Mouse (Mus musculus) kidney, embryonic 15.5 days (tissue): ENCODE measurements around the gene Tmem268. TPM values are rescaled to one million over a fixed set of nuclear protein-coding genes. Genes with fewer than 3 reads are reported as not detected.

Experiments used
- ATAC-seq: fragments of 200-750 bp; cut with Nextera tagmentation; replicated peaks from 2 replicates; pipeline ENCODE4 v1.8.0; 2017; ENCODE audit warnings: moderate TSS enrichment; ENCODE audit not compliant: low FRiP score
- H3K27ac ChIP-seq: fragments of 300-500 bp; sonication (generic); 2 replicates; pipeline ENCODE4 v1.5.1; 2015; ENCODE audit warnings: mild to moderate bottlenecking, inconsistent platforms
- H3K27me3 ChIP-seq: fragments of 300-500 bp; sonication (generic); 2 replicates; pipeline ENCODE4 v1.6.1; 2015; ENCODE audit warnings: inconsistent platforms
- H3K36me3 ChIP-seq: fragments of 300-500 bp; sonication (generic); 2 replicates; pipeline ENCODE4 v1.6.1; 2015; ENCODE audit warnings: inconsistent platforms
- H3K4me1 ChIP-seq: fragments of 300-500 bp; sonication (generic); 2 replicates; pipeline ENCODE4 v1.6.1; 2015; ENCODE audit warnings: inconsistent platforms
- H3K4me2 ChIP-seq: fragments of 300-500 bp; sonication (generic); 2 replicates; pipeline ENCODE4 v1.6.1; 2015; ENCODE audit warnings: moderate library complexity, mild to moderate bottlenecking, inconsistent platforms
- H3K4me3 ChIP-seq: fragments of 300-500 bp; sonication (generic); replicated peaks from 2 replicates; pipeline ENCODE4 v1.5.1; 2015; ENCODE audit warnings: mild to moderate bottlenecking, inconsistent platforms
- H3K9ac ChIP-seq: fragments of 300-500 bp; sonication (generic); 2 replicates; pipeline ENCODE4 v1.6.1; 2015; ENCODE audit warnings: mild to moderate bottlenecking, inconsistent platforms
- H3K9me3 ChIP-seq: fragments of 300-500 bp; sonication (generic); replicated peaks from 2 replicates; pipeline ENCODE4 v1.6.1; 2016; ENCODE audit warnings: inconsistent platforms
- WGBS: fragments of 180-500 bp; shearing (Covaris S2); methylation state at CpG from one replicate; pipeline ENCODE4 v1.1.7; 2015; ENCODE audit warnings: mixed read lengths; 5-methylcytosine and 5-hydroxymethylcytosine counted together
- polyA plus RNA-seq: library from polyadenylated mRNA; unstranded; fragments of >200 nt; fragmentation: Nextera tagmentation; extraction: Ambion mirVana; gene quantifications from 2 replicates; pipeline ENCODE4 v1.2.1, GENCODE M21; 2015

The Tmem268 gene
- polyA plus RNA-seq, 1 experiment from 2014 or later, result 5.9 TPM

DNA sequence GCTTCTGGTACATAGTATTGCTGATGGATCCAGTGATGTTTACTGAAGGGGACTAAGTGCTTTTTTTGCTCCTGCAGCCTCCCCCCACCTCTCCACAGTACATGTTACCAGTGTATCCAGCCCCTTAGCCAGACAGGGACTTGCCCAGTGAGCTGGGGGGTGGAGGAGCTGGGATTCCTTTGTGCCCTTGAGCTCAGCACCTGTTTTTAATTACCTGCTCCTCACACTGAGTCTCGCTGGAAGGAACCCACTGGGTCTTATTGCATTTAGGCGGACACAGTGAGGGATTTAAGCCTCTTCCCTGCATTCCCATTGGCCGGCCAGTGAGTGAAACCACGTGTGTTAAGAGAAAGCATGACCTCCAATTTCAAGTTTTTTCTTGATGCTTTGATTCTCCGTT is 24.0 kb downstream of the Tmem268 start:
- Histone ChIP-seq H3K4me1 (peaks cover 9% of the 10 kb centered on the region), H3K9ac (no peak overlapping the region), H3K36me3 (peaks cover 3% of the 10 kb centered on the region; the same call in 1 of the 2 replicates), H3K27ac (no peak overlapping the region), H3K27me3 (no peaks in the 10 kb centered on the region), H3K9me3 (no peaks in the 10 kb centered on the region), H3K4me3 (no peak overlapping the region), H3K4me2 (no peak overlapping the region)
- no peak for ATAC-seq
- WGBS, result 75% methylated on average over 5 of the region's 5 CpGs

DNA sequence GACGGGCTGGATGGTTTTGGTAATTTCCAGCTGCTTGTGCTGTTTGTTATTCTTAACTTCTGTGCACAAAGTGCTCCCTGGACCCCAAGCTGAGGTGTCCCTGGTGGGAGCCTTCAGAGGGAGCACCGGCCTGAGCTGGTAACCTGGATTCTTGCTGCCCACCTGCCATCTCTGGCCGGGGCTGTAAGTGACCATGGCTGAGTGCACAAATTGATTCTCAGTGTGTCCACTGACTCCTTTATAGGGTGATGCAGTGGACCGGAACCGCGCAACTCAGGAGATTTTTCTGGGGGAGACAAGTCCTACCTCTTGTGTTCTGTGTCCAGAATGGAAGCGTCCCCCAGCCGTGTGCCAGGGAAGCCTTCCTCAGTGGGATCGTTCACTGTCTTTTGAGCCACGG is 26.6 kb downstream of the Tmem268 start:
- Histone ChIP-seq H3K4me3 (no peak overlapping the region), H3K9ac (no peak overlapping the region), H3K4me2 (no peak overlapping the region), H3K4me1 (peaks cover 9% of the 10 kb centered on the region), H3K9me3 (no peaks in the 10 kb centered on the region), H3K27ac (no peak overlapping the region), H3K27me3 (no peaks in the 10 kb centered on the region), H3K36me3 (no peaks in the 10 kb centered on the region)
- 49% methylated on average over 10 of the region's 10 CpGs for WGBS
- peak; percentile 64; the same call in 1 of the 2 replicates for ATAC-seq

DNA sequence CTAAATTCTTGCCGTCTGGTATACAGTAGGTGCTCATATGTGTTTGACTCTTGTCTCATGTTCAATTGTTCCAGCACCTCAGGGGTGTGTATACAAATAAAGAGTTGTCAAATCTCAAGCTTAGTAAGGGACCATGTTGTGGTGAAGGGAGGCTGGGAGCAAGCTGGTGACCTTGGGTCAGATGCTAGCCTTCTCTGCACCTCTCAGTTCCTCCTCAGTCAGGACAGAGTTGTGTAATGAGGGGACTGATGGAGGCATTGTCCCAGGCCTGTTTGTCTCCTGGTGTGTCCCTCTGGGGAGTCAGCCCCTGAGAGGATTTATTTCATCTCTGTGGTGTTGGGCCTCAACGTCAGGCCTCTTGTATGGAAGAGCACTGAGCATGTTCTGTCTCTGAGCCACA is 27.7 kb downstream of the Tmem268 start:
- ATAC-seq, result no peak
- Histone ChIP-seq H3K4me1 (peaks cover 9% of the 10 kb centered on the region), H3K9ac (no peak overlapping the region), H3K36me3 (no peaks in the 10 kb centered on the region), H3K27ac (no peak overlapping the region), H3K27me3 (no peaks in the 10 kb centered on the region), H3K9me3 (no peaks in the 10 kb centered on the region), H3K4me2 (no peak overlapping the region), H3K4me3 (no peak overlapping the region)
- WGBS, result 76% methylated on average over 2 of the region's 2 CpGs

DNA sequence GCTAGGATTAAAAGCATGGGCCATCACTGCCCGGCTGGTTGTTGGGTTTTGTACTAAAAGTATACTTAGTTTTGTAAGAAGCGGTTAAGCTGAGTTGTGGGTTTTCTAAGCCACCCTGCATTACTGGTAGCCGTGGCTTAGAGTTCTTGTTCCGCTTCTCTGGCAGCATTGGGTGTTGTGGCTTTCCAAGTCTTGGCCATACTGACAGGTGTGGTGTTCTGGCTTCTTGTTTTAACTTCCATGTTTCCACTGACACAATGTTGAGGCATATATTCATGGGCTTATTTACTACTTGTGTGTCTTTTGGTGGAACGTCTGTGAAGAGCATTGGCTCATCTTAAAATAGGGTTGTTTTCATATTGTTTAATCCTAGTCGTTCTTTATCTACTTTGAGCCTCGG is 31.4 kb downstream of the Tmem268 start:
- WGBS, result 91% methylated on average over 7 of the region's 7 CpGs
- ATAC-seq, result no peak
- H3K4me2 ChIP-seq, result no peak overlapping the region

DNA sequence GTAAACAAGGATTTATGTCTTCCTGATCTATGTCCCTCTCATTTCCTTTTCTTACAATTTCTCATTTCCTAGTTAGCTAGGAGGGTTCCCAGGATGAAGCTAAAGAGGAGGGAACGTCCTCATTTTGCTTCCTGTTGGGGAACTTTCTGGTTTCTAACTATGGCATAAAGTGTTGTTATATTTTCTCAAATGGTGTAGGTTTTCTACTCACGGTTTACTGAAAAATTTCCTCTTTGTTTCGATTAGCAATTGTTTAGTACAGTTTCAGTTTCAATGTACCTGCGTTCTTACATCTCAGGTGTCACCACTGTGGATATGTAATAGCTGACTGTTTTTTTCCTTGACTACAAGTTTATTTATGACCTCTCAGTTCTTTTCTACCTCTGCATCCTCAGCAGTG is 32.0 kb downstream of the Tmem268 start:
- Histone ChIP-seq H3K4me1 (peaks cover 12% of the 10 kb centered on the region), H3K36me3 (no peaks in the 10 kb centered on the region), H3K4me2 (no peak overlapping the region), H3K27ac (no peak overlapping the region), H3K9me3 (no peaks in the 10 kb centered on the region), H3K4me3 (no peak overlapping the region), H3K27me3 (no peaks in the 10 kb centered on the region), H3K9ac (no peak overlapping the region)
- WGBS, result 77% methylated on average over 4 of the region's 4 CpGs
- no peak for ATAC-seq

More for the DNA sequence above, 31.4 kb downstream of the Tmem268 start:
- Histone ChIP-seq H3K4me3 (no peak overlapping the region), H3K36me3 (no peaks in the 10 kb centered on the region), H3K27me3 (no peaks in the 10 kb centered on the region), H3K9ac (no peak overlapping the region), H3K9me3 (no peaks in the 10 kb centered on the region), H3K4me1 (peaks cover 18% of the 10 kb centered on the region), H3K27ac (no peak overlapping the region)

DNA sequence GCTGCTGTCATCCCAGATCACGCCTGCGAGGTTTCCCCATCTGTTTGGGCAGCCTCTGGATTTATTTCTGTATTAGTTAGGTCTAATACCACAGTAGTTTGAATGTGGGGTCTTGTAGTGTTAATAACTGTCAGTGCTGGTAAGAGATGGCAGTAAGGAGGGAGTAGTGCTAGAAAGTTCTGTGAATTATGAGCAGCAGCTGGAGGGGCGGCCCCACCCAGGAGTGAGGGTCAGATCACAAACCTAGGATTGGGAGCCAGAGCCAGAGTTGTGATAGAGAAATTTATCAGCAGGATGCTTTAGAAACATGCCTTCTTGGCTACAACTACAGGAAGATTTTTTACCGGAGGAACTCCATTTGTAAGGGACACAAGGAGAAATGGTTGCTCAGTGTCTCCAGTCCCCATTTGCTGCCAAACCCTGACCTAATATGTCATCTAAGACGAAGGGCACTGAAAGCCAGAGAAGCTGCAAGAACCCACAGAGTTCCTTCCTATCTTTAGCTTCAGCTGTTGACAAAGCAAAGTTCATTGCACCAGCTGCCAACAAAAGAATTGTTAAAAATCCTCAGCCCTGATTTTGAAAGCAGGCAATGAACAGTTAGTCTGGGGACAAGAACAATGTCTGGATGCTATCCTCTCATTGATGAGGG is 36.0 kb downstream of the Tmem268 start:
- H3K27me3 ChIP-seq, result no peaks in the 10 kb centered on the region
- 52% methylated on average over 5 of the region's 5 CpGs for WGBS
- H3K9ac ChIP-seq, result no peak overlapping the region
- ATAC-seq, result no peak
- H3K27ac ChIP-seq, result 0 out of 2 replicates have a peak overlapping the region, but pooled peaks have one; percentile 54
- H3K4me1 ChIP-seq, result peaks cover 12% of the 10 kb centered on the region
- no peaks in the 10 kb centered on the region for H3K9me3 ChIP-seq
- H3K4me3 ChIP-seq, result no peak overlapping the region
- H3K36me3 ChIP-seq, result no peaks in the 10 kb centered on the region
- no peak overlapping the region for H3K4me2 ChIP-seq

DNA sequence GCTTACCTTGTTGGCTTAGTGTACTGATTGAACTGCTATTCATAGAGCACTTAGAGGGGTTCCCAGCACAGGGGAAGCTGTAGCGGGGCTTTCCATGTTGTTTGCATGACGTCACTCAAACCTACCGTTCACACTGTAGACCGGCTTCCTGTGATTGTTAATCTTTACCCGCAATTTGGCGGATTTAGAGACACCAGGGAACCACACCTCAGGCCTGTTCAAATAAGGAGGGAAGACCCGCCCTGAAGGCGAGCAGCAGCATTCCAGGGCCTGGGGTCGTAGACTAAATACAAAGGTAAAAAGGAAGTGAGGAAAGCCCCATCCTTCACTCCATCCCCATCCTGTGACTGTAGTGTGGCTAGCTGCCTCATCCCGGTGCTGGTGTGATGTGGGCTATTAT is 36.7 kb downstream of the Tmem268 start:
- no peak overlapping the region for H3K9ac ChIP-seq

DNA sequence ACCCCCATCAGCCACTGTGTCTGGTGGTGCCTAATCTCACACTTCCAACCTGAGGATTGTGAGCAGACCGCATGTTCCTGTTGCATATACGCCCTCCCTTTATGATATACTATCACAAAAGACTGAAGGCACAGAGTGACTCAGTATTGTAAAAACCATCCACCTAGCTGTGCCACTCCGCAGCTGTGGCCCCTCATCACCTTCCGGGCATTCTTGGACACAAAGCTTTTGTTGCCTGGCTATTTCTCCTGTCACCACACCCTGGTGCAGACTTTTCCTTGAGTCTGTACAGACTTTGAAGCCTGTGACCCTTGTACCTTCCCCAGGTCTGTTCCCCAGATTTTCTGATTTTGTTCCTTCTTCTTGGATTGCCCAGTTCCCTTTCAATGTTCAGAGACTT is 37.4 kb downstream of the Tmem268 start:
- Histone ChIP-seq H3K27ac (no peak overlapping the region), H3K27me3 (no peaks in the 10 kb centered on the region), H3K4me3 (no peak overlapping the region), H3K36me3 (no peaks in the 10 kb centered on the region), H3K4me1 (peaks cover 12% of the 10 kb centered on the region), H3K9ac (no peak overlapping the region), H3K4me2 (no peak overlapping the region), H3K9me3 (no peaks in the 10 kb centered on the region)
- ATAC-seq, result no peak
- WGBS, result 94% methylated on average over 4 of the region's 4 CpGs

More for the DNA sequence above, 36.7 kb downstream of the Tmem268 start:
- Histone ChIP-seq H3K4me3 (no peak overlapping the region), H3K4me1 (peaks cover 12% of the 10 kb centered on the region), H3K9me3 (no peaks in the 10 kb centered on the region), H3K27ac (no peak overlapping the region), H3K27me3 (no peaks in the 10 kb centered on the region), H3K36me3 (no peaks in the 10 kb centered on the region), H3K4me2 (no peak overlapping the region)
- ATAC-seq, result no peak
- 63% methylated on average over 10 of the region's 10 CpGs for WGBS

DNA sequence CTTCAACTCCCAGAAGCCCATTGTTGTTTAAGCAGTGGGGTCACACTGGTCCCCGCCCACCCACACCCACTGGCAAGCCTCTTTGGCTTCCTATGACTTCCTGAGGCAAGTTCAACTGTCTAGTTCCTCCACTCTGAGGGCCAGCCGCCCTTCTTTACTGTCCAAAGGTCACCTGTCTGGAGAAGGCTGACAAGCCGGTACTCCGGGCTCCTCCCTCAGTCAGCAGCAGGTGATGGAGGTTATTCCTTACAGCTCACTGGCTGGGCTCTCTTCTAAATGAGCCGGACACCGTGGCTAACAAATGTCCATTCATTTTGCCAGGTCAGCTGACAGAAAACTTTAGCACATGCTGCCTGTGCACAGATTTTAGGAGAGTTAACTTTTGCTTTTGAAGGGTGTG is 42.2 kb downstream of the Tmem268 start:
- Histone ChIP-seq H3K27me3 (no peaks in the 10 kb centered on the region), H3K9me3 (no peaks in the 10 kb centered on the region), H3K36me3 (no peaks in the 10 kb centered on the region), H3K4me3 (no peak overlapping the region), H3K4me2 (no peak overlapping the region), H3K4me1 (no peaks in the 10 kb centered on the region), H3K9ac (no peak overlapping the region), H3K27ac (no peak overlapping the region)
- ATAC-seq, result no peak
- 74% methylated on average over 6 of the region's 6 CpGs for WGBS

DNA sequence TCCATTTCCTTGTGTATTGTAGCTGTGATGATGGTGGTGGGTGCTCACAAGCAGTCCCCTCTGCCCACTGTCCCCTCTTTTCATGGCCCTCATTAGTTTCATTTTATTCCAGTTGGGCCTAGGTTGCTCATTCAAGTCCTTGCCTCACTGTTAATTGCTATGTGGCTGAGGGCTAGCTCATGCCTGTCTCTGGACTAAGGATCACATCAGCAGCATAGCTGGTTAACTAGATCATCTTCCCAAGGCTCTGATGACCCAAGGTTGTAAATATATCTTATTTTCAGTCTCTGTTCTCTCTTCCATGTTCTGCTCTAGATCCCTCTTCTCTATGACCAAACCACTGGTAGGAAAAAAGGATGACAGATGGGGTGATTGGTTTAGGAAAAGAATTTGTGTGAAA is 42.7 kb downstream of the Tmem268 start:
- H3K9ac ChIP-seq, result no peak overlapping the region
- H3K36me3 ChIP-seq, result no peaks in the 10 kb centered on the region
- no peak overlapping the region for H3K4me2 ChIP-seq
- ATAC-seq, result no peak
- no peaks in the 10 kb centered on the region for H3K27me3 ChIP-seq
- H3K4me1 ChIP-seq, result no peaks in the 10 kb centered on the region
- H3K9me3 ChIP-seq, result no peaks in the 10 kb centered on the region
- H3K27ac ChIP-seq, result no peak overlapping the region
- H3K4me3 ChIP-seq, result no peak overlapping the region

DNA sequence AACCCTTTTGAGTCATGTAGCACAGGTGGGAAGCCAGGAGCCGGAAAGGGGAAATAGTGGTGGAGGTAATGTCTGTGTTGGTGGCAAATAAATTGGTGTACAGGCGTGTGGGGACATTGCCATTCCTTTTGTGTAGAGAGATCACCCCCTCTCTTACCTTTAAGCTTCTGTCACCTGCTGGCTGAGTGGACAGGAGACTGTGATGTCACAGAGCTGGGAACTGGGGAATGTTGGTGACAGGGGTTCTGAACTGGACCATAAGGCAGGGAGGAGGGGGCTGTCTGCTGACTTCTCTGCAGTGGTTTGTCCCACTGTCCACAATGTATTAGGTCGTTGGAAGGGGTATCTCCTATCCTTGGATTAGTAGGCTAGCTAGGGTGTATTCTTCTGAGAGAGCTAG is 46.4 kb downstream of the Tmem268 start, which contains the start of gene Gm11213:
Gene Gm11213, minus strand, starts transcription at position 317 of the 400 bp plus-strand sequence.
- Histone ChIP-seq H3K4me2 (no peak within 1 kb of the TSS), H3K4me3 (no peak within 1 kb of the TSS), H3K27me3 (no peaks in the 10 kb centered on the region), H3K9ac (no peak within 1 kb of the TSS), H3K36me3 (no peaks in the 10 kb centered on the region), H3K9me3 (no peaks in the 10 kb centered on the region), H3K27ac (no peak within 1 kb of the TSS), H3K4me1 (no peaks in the 10 kb centered on the region)
- 74% methylated on average over 3 of the region's 3 CpGs for WGBS
- no peak for ATAC-seq

DNA sequence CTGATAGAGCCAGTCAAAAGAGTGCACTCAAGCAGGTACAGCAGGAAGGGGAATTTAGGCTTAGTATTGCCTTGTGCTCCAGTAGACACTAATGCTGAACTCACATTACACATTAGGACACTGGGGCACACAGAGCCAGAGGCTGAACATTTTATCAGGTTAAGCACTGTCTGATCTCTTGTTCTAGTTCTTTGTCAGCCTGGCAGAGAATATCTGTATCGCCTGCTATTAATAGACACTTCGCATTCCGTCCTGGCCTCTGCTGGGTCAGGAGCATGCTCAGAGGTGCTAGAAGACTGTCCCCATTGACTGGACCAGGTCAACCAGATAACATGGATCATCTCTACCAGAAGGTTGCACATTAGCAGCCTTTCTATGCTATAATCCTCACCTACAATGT is 47.0 kb downstream of the Tmem268 start:
- Histone ChIP-seq H3K4me2 (no peak overlapping the region), H3K4me1 (no peaks in the 10 kb centered on the region), H3K4me3 (no peak overlapping the region), H3K36me3 (no peaks in the 10 kb centered on the region), H3K9ac (no peak overlapping the region), H3K9me3 (no peaks in the 10 kb centered on the region), H3K27ac (no peak overlapping the region), H3K27me3 (no peaks in the 10 kb centered on the region)
- ATAC-seq, result no peak
- WGBS, result 88% methylated on average over 3 of the region's 3 CpGs

DNA sequence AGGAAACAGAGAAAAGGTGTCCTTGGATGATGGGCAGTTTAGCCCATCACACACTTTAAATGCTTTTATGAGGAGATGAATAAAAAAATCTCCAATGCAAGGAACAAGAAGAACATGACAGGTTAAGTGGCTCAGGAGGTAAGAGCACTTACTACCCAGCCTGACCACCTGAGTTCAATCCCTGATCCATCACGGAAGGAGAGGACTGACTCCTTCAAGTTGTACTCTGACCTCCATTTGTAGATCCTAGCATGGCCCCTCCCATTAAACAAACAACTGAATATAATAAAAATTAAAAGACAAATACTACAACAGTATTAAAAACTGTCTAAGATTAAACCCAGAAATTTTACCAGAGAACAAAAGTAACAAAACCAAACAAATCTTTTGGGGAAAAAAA is 47.4 kb downstream of the Tmem268 start:
- Histone ChIP-seq H3K4me1 (no peaks in the 10 kb centered on the region), H3K9ac (no peak overlapping the region), H3K27me3 (no peaks in the 10 kb centered on the region), H3K4me3 (no peak overlapping the region), H3K4me2 (no peak overlapping the region), H3K27ac (no peak overlapping the region), H3K36me3 (no peaks in the 10 kb centered on the region), H3K9me3 (no peaks in the 10 kb centered on the region)
- ATAC-seq, result no peak
- 68% methylated on average over 1 of the region's 1 CpGs for WGBS
